Comparison of ENCODE assay signal across 11 mouse cellular contexts in genomic region chr9:110054080-110054421, GRCm38 (mm10).
DNase-seq lines count a peak whose midpoint lies in the region; ATAC-seq lines count a peak whose summit lies in the region.
"Had no signal": no experiment of that assay in that cellular context is flagged by ENCODE, and none has a peak within 500 bp of the region (broad histone marks: within the 10 kb centered on the region; RNA-seq: fewer than 3 reads in every experiment).

No protein-coding gene starts in this region.

- no peaks in the 10 kb centered on the region for H3K27me3 ChIP-seq in heart, embryonic 15.5 days
- no peaks in the 10 kb centered on the region for H3K27me3 ChIP-seq in heart, embryonic 10.5 days (ENCODE audit: insufficient read depth, poor library complexity, severe bottlenecking)
- no peaks in the 10 kb centered on the region for H3K27me3 ChIP-seq in forebrain, embryonic 12.5 days
- no peaks in the 10 kb centered on the region for H3K27me3 ChIP-seq in hindbrain, embryonic 14.5 days (ENCODE audit: control insufficient read depth, insufficient read depth, low read length)
- no peaks in the 10 kb centered on the region for H3K27me3 ChIP-seq in neural tube, embryonic 14.5 days (ENCODE audit: control insufficient read depth, insufficient read depth, low read length)
- H3K27me3 ChIP-seq: limb, embryonic 13.5 days had no signal

- WGBS in heart, embryonic 15.5 days, result 95% methylated on average over 2 of the region's 2 CpGs
- WGBS in heart, embryonic 10.5 days, result 83% methylated on average over 2 of the region's 2 CpGs
- 9% methylated on average over 2 of the region's 2 CpGs for WGBS in forebrain, embryonic 12.5 days
- WGBS in hindbrain, embryonic 14.5 days, result 5% methylated on average over 2 of the region's 2 CpGs
- 12% methylated on average over 2 of the region's 2 CpGs for WGBS in neural tube, embryonic 14.5 days

- H3K4me3 ChIP-seq in heart, embryonic 15.5 days, result no peak overlapping the region
- H3K4me3 ChIP-seq in heart, embryonic 10.5 days, result no peak overlapping the region
- peak overlapping the region; percentile 32 for H3K4me3 ChIP-seq in forebrain, embryonic 12.5 days (replicated peaks)
- peak overlapping the region; percentile 45 for H3K4me3 ChIP-seq in hindbrain, embryonic 14.5 days (replicated peaks; ENCODE audit: low read length)
- peak overlapping the region; percentile 45 for H3K4me3 ChIP-seq in neural tube, embryonic 14.5 days (ENCODE audit: low read depth, low read length)
- H3K4me3 ChIP-seq: limb, embryonic 13.5 days; myocyte had no signal

- H3K36me3 ChIP-seq in heart, embryonic 15.5 days, result no peaks in the 10 kb centered on the region
- peaks cover 6% of the 10 kb centered on the region; the same call in 1 of the 2 replicates for H3K36me3 ChIP-seq in heart, embryonic 10.5 days
- no peaks in the 10 kb centered on the region for H3K36me3 ChIP-seq in forebrain, embryonic 12.5 days (replicated peaks)
- 0 out of 2 replicates have a peak, but pooled peaks cover 6% of the 10 kb centered on the region for H3K36me3 ChIP-seq in hindbrain, embryonic 14.5 days (replicated peaks; ENCODE audit: control insufficient read depth, insufficient read depth)
- no peaks in the 10 kb centered on the region for H3K36me3 ChIP-seq in neural tube, embryonic 14.5 days (ENCODE audit: control insufficient read depth, insufficient read depth, low read length)

- ATAC-seq in heart, embryonic 15.5 days (replicated peaks; ENCODE audit: insufficient number of reproducible peaks, insufficient read depth, low FRiP score, low read depth), result no peak
- ATAC-seq in forebrain, embryonic 12.5 days (ENCODE audit: low FRiP score), result peak; percentile 70
- ATAC-seq in hindbrain, embryonic 14.5 days (ENCODE audit: low FRiP score), result peak; percentile 29; the same call in 1 of the 2 replicates
- peak; percentile 53; the same call in 1 of the 2 replicates for ATAC-seq in neural tube, embryonic 14.5 days (ENCODE audit: low read depth)
- ATAC-seq: intestine, embryonic 16.5 days; lung, postnatal 0 days had no signal

- DNase-seq in heart, embryonic 10.5 days (ENCODE audit: low spot score), result no peak
- no peak for DNase-seq in hindbrain, embryonic 14.5 days (ENCODE audit: low spot score)
- no peak for DNase-seq in urinary bladder, postnatal 36 days (ENCODE audit: low spot score in 2 of 2)
- DNase-seq in kidney, adult 9 months, result no peak

- H3K4me2 ChIP-seq in heart, embryonic 15.5 days, result no peak overlapping the region
- peak overlapping the region; percentile 62 for H3K4me2 ChIP-seq in forebrain, embryonic 12.5 days
- peak overlapping the region; percentile 65 for H3K4me2 ChIP-seq in hindbrain, embryonic 14.5 days (replicated peaks)
- peak overlapping the region; percentile 86 for H3K4me2 ChIP-seq in neural tube, embryonic 14.5 days (ENCODE audit: low read depth, low read length)
- H3K4me2 ChIP-seq: limb, embryonic 13.5 days had no signal

- no peak overlapping the region for H3K9ac ChIP-seq in heart, embryonic 15.5 days
- peak overlapping the region; percentile 25; the same call in 1 of the 2 replicates for H3K9ac ChIP-seq in forebrain, embryonic 12.5 days
- peak overlapping the region; percentile 77 for H3K9ac ChIP-seq in hindbrain, embryonic 14.5 days
- H3K9ac ChIP-seq in neural tube, embryonic 14.5 days (replicated peaks; ENCODE audit: low read depth, low read length), result peak overlapping the region; percentile 43; the same call in 1 of the 2 replicates
- H3K9ac ChIP-seq: limb, embryonic 13.5 days had no signal

- H3K9me3 ChIP-seq in heart, embryonic 15.5 days (replicated peaks), result no peaks in the 10 kb centered on the region
- no peaks in the 10 kb centered on the region for H3K9me3 ChIP-seq in heart, embryonic 10.5 days
- no peaks in the 10 kb centered on the region for H3K9me3 ChIP-seq in forebrain, embryonic 12.5 days
- no peaks in the 10 kb centered on the region for H3K9me3 ChIP-seq in hindbrain, embryonic 14.5 days (ENCODE audit: control insufficient read depth, low read length)
- no peaks in the 10 kb centered on the region for H3K9me3 ChIP-seq in neural tube, embryonic 14.5 days (ENCODE audit: control insufficient read depth, low read length)
- H3K9me3 ChIP-seq: limb, embryonic 13.5 days had no signal

- H3K4me1 ChIP-seq in heart, embryonic 15.5 days (replicated peaks), result peaks cover 40% of the 10 kb centered on the region
- H3K4me1 ChIP-seq in heart, embryonic 10.5 days, result peaks cover 12% of the 10 kb centered on the region; the same call in 1 of the 2 replicates
- peaks cover 55% of the 10 kb centered on the region for H3K4me1 ChIP-seq in forebrain, embryonic 12.5 days
- peaks cover 53% of the 10 kb centered on the region for H3K4me1 ChIP-seq in hindbrain, embryonic 14.5 days (replicated peaks; ENCODE audit: control insufficient read depth, insufficient read depth, low read length)
- peaks cover 46% of the 10 kb centered on the region for H3K4me1 ChIP-seq in neural tube, embryonic 14.5 days (ENCODE audit: control insufficient read depth, insufficient read depth, low read length)

- peak overlapping the region; percentile 79; the same call in 1 of the 2 replicates for H3K27ac ChIP-seq in heart, embryonic 15.5 days
- H3K27ac ChIP-seq in heart, embryonic 10.5 days, result no peak overlapping the region
- peak overlapping the region; percentile 84 for H3K27ac ChIP-seq in forebrain, embryonic 12.5 days
- H3K27ac ChIP-seq in hindbrain, embryonic 14.5 days, result peak overlapping the region; percentile 94
- peak overlapping the region; percentile 88 for H3K27ac ChIP-seq in neural tube, embryonic 14.5 days (ENCODE audit: low read depth, low read length)
- H3K27ac ChIP-seq: limb, embryonic 13.5 days had no signal

Comparison
In these comparisons a context has a peak if more than half of its experiments do, and no peak if none do; other contexts are left out.
1. H3K4me3 ChIP-seq: peak in forebrain, embryonic 12.5 days (single experiment), hindbrain, embryonic 14.5 days (single experiment) and neural tube, embryonic 14.5 days (single experiment); none in heart, embryonic 15.5 days (single experiment) and heart, embryonic 10.5 days (single experiment).